Mouse (Mus musculus) forebrain, embryonic 13.5 days (tissue): Measurements from ENCODE around the gene Map2k4. TPM values are rescaled to one million over a fixed set of nuclear protein-coding genes. Genes with fewer than 3 reads are reported as not detected.
A peak's percentile ranks its signal among the peaks of the same experiment; 100 is the strongest.

Source experiments
- microRNA counts: library from miRNA; unstranded; fragments of <30 nt; microRNA quantifications from one replicate; lab custom pipeline; 2016
- microRNA-seq: library from miRNA; unstranded; fragments of <30 nt; microRNA quantifications from one replicate; pipeline ENCODE4, GENCODE M21; 2016
- polyA plus RNA-seq: library from polyadenylated mRNA; unstranded; fragments of >200 nt; fragmentation: Nextera tagmentation; extraction: Ambion mirVana; gene quantifications from 2 replicates; pipeline ENCODE4 v1.2.1, GENCODE M21; 2015

The Map2k4 gene
- polyA plus RNA-seq, 1 experiment from 2014 or later = 65.2 TPM

MicroRNA genes within 50 kb of the gene (microRNA counts, 519-probe panel; counts per million panel counts)
- microRNA mmu-miR-744 (lab: Ali Mortazavi, UCI) = 177 counts per million, percentile 53 among the panel's probes with 10 or more counts

Small RNA genes within 50 kb of the gene (microRNA-seq; reads per million reads assigned to microRNA genes)
- 7,417 reads per million, percentile 94 among the genes with 10 or more reads in this experiment for gene Mir744

Other genes starting within 250 kb of the Map2k4 start
- gene Zkscan6, start 18.9 kb upstream of the Map2k4 start, polyA plus RNA-seq = 19.3 and 20.3 TPM in 2 replicates